Mouse (Mus musculus): ENCODE measurements around the gene Irf8. TPM values are rescaled to one million over a fixed set of nuclear protein-coding genes. Genes with fewer than 3 reads are reported as not detected.
A peak's percentile ranks its signal among the peaks of the same experiment; 100 is the strongest.

Irf8 gene
- polyA plus RNA-seq, 1 experiment from 2014 or later, result 25.4 TPM

- ATAC-seq (ENCODE audit: insufficient read depth, low FRiP score), result 0 out of 2 replicates have a peak, but pooled peaks have one; percentile 1
- peak overlapping the region; percentile 86 for H3K27ac ChIP-seq (ENCODE audit: low read length)
- WGBS, result 67% methylated on average over 21 of the region's 21 CpGs
- no peaks in the 10 kb centered on the region for H3K27me3 ChIP-seq (ENCODE audit: control insufficient read depth, insufficient read depth, low read length)
- no peaks in the 10 kb centered on the region for H3K36me3 ChIP-seq (ENCODE audit: control insufficient read depth, insufficient read depth, low read length)
- peaks cover 21% of the 10 kb centered on the region for H3K4me1 ChIP-seq (ENCODE audit: control insufficient read depth, insufficient read depth, low read length)
- H3K4me2 ChIP-seq (ENCODE audit: low read depth, low read length), result peak overlapping the region; percentile 42
- no peak overlapping the region for H3K4me3 ChIP-seq (replicated peaks; ENCODE audit: low read length)
- H3K9ac ChIP-seq (ENCODE audit: low read length), result peak overlapping the region; percentile 59
- H3K9me3 ChIP-seq (replicated peaks; ENCODE audit: control insufficient read depth, low read length), result no peaks in the 10 kb centered on the region
Measured at GRCm38 (mm10) chr8:120751226-120752081, 15.3 kb downstream of the Irf8 start.

GRCm38 (mm10) chr8:120752082-120752452 is 15.9 kb downstream of the Irf8 start:
- Histone ChIP-seq H3K27ac (ENCODE audit: low read length) (peak overlapping the region; percentile 86), H3K9ac (ENCODE audit: low read length) (peak overlapping the region; percentile 59), H3K36me3 (ENCODE audit: control insufficient read depth, insufficient read depth, low read length) (no peaks in the 10 kb centered on the region), H3K4me1 (ENCODE audit: control insufficient read depth, insufficient read depth, low read length) (peaks cover 21% of the 10 kb centered on the region), H3K4me3 (replicated peaks; ENCODE audit: low read length) (no peak overlapping the region), H3K27me3 (ENCODE audit: control insufficient read depth, insufficient read depth, low read length) (no peaks in the 10 kb centered on the region), H3K9me3 (replicated peaks; ENCODE audit: control insufficient read depth, low read length) (no peaks in the 10 kb centered on the region), H3K4me2 (ENCODE audit: low read depth, low read length) (peak overlapping the region; percentile 42)
- ATAC-seq (ENCODE audit: insufficient read depth, low FRiP score), result peak; percentile 74
- 4% methylated on average over 12 of the region's 12 CpGs for WGBS

GRCm38 (mm10) chr8:120753476-120753875 is 17.3 kb downstream of the Irf8 start:
- Histone ChIP-seq H3K9ac (ENCODE audit: low read length) (no peak overlapping the region), H3K36me3 (ENCODE audit: control insufficient read depth, insufficient read depth, low read length) (no peaks in the 10 kb centered on the region), H3K27me3 (ENCODE audit: control insufficient read depth, insufficient read depth, low read length) (no peaks in the 10 kb centered on the region), H3K4me2 (ENCODE audit: low read depth, low read length) (no peak overlapping the region), H3K9me3 (replicated peaks; ENCODE audit: control insufficient read depth, low read length) (no peaks in the 10 kb centered on the region), H3K4me1 (ENCODE audit: control insufficient read depth, insufficient read depth, low read length) (peaks cover 21% of the 10 kb centered on the region), H3K4me3 (replicated peaks; ENCODE audit: low read length) (no peak overlapping the region), H3K27ac (ENCODE audit: low read length) (no peak overlapping the region)
- ATAC-seq (ENCODE audit: insufficient read depth, low FRiP score), result no peak
- WGBS, result 93% methylated on average over 22 of the region's 22 CpGs

GRCm38 (mm10) chr8:120755306-120756297 is 19.4 kb downstream of the Irf8 start:
- H3K9ac ChIP-seq (ENCODE audit: low read length), result peak overlapping the region; percentile 25; the same call in 1 of the 2 replicates
- no peaks in the 10 kb centered on the region for H3K9me3 ChIP-seq (replicated peaks; ENCODE audit: control insufficient read depth, low read length)
- H3K4me1 ChIP-seq (ENCODE audit: control insufficient read depth, insufficient read depth, low read length), result peaks cover 21% of the 10 kb centered on the region
- no peak overlapping the region for H3K4me2 ChIP-seq (ENCODE audit: low read depth, low read length)
- H3K36me3 ChIP-seq (ENCODE audit: control insufficient read depth, insufficient read depth, low read length), result no peaks in the 10 kb centered on the region
- no peak overlapping the region for H3K4me3 ChIP-seq (replicated peaks; ENCODE audit: low read length)
- ATAC-seq (ENCODE audit: insufficient read depth, low FRiP score), result no peak
- H3K27ac ChIP-seq (ENCODE audit: low read length), result no peak overlapping the region
- H3K27me3 ChIP-seq (ENCODE audit: control insufficient read depth, insufficient read depth, low read length), result no peaks in the 10 kb centered on the region
- 50% methylated on average over 19 of the region's 19 CpGs for WGBS

GRCm38 (mm10) chr8:120758005-120758404 is 21.8 kb downstream of the Irf8 start:
- H3K4me1 ChIP-seq (ENCODE audit: control insufficient read depth, insufficient read depth, low read length), result peaks cover 5% of the 10 kb centered on the region; the same call in 1 of the 2 replicates
- no peak for ATAC-seq (ENCODE audit: insufficient read depth, low FRiP score)
- no peaks in the 10 kb centered on the region for H3K9me3 ChIP-seq (replicated peaks; ENCODE audit: control insufficient read depth, low read length)
- H3K27ac ChIP-seq (ENCODE audit: low read length), result no peak overlapping the region
- H3K4me2 ChIP-seq (ENCODE audit: low read depth, low read length), result no peak overlapping the region
- no peak overlapping the region for H3K9ac ChIP-seq (ENCODE audit: low read length)
- no peaks in the 10 kb centered on the region for H3K36me3 ChIP-seq (ENCODE audit: control insufficient read depth, insufficient read depth, low read length)
- WGBS, result 50% methylated on average over 4 of the region's 4 CpGs
- H3K4me3 ChIP-seq (replicated peaks; ENCODE audit: low read length), result no peak overlapping the region
- H3K27me3 ChIP-seq (ENCODE audit: control insufficient read depth, insufficient read depth, low read length), result no peaks in the 10 kb centered on the region

GRCm38 (mm10) chr8:120759847-120760246 is 23.7 kb downstream of the Irf8 start:
- no peak overlapping the region for H3K4me2 ChIP-seq (ENCODE audit: low read depth, low read length)
- no peaks in the 10 kb centered on the region for H3K9me3 ChIP-seq (replicated peaks; ENCODE audit: control insufficient read depth, low read length)
- H3K27ac ChIP-seq (ENCODE audit: low read length), result no peak overlapping the region
- no peaks in the 10 kb centered on the region for H3K36me3 ChIP-seq (ENCODE audit: control insufficient read depth, insufficient read depth, low read length)
- H3K27me3 ChIP-seq (ENCODE audit: control insufficient read depth, insufficient read depth, low read length), result no peaks in the 10 kb centered on the region
- WGBS, result 84% methylated on average over 6 of the region's 6 CpGs
- H3K9ac ChIP-seq (ENCODE audit: low read length), result no peak overlapping the region
- peaks cover 5% of the 10 kb centered on the region; the same call in 1 of the 2 replicates for H3K4me1 ChIP-seq (ENCODE audit: control insufficient read depth, insufficient read depth, low read length)
- H3K4me3 ChIP-seq (replicated peaks; ENCODE audit: low read length), result no peak overlapping the region
- ATAC-seq (ENCODE audit: insufficient read depth, low FRiP score), result no peak

GRCm38 (mm10) chr8:120760341-120761215 is 24.4 kb downstream of the Irf8 start:
- Histone ChIP-seq H3K27me3 (ENCODE audit: control insufficient read depth, insufficient read depth, low read length) (no peaks in the 10 kb centered on the region), H3K9ac (ENCODE audit: low read length) (no peak overlapping the region), H3K27ac (ENCODE audit: low read length) (no peak overlapping the region), H3K9me3 (replicated peaks; ENCODE audit: control insufficient read depth, low read length) (no peaks in the 10 kb centered on the region), H3K36me3 (ENCODE audit: control insufficient read depth, insufficient read depth, low read length) (no peaks in the 10 kb centered on the region), H3K4me1 (ENCODE audit: control insufficient read depth, insufficient read depth, low read length) (peaks cover 5% of the 10 kb centered on the region; the same call in 1 of the 2 replicates), H3K4me2 (ENCODE audit: low read depth, low read length) (no peak overlapping the region), H3K4me3 (replicated peaks; ENCODE audit: low read length) (no peak overlapping the region)
- WGBS, result 78% methylated on average over 19 of the region's 19 CpGs
- ATAC-seq (ENCODE audit: insufficient read depth, low FRiP score), result no peak

GRCm38 (mm10) chr8:120763267-120763666 is 27.1 kb downstream of the Irf8 start:
- Histone ChIP-seq H3K4me3 (replicated peaks; ENCODE audit: low read length) (no peak overlapping the region), H3K27me3 (ENCODE audit: control insufficient read depth, insufficient read depth, low read length) (no peaks in the 10 kb centered on the region), H3K36me3 (ENCODE audit: control insufficient read depth, insufficient read depth, low read length) (no peaks in the 10 kb centered on the region), H3K4me2 (ENCODE audit: low read depth, low read length) (no peak overlapping the region), H3K9me3 (replicated peaks; ENCODE audit: control insufficient read depth, low read length) (no peaks in the 10 kb centered on the region), H3K27ac (ENCODE audit: low read length) (no peak overlapping the region), H3K4me1 (ENCODE audit: control insufficient read depth, insufficient read depth, low read length) (no peaks in the 10 kb centered on the region; the same call in 1 of the 2 replicates), H3K9ac (ENCODE audit: low read length) (no peak overlapping the region)
- ATAC-seq (ENCODE audit: insufficient read depth, low FRiP score), result no peak
- 55% methylated on average over 5 of the region's 5 CpGs for WGBS

All from stomach, embryonic 16.5 days (tissue).